Mouse (Mus musculus) ES-Bruce4 (cell line): ENCODE results near the gene Klc2.

Experiments used
- CTCF ChIP-seq: IDR thresholded peaks from one replicate; pipeline ENCODE4 v1.8.1; 2011; ENCODE audit warnings: low read depth, low read length
- EP300 ChIP-seq: IDR thresholded peaks from 2 replicates; pipeline ENCODE4 v1.6.1; 2011; ENCODE audit warnings: low read depth, low read length; ENCODE audit not compliant: insufficient read depth
- POLR2A ChIP-seq: IDR thresholded peaks from one replicate; pipeline ENCODE4 v1.8.1; 2011; ENCODE audit warnings: low read length; ENCODE audit not compliant: insufficient read depth

DNA sequence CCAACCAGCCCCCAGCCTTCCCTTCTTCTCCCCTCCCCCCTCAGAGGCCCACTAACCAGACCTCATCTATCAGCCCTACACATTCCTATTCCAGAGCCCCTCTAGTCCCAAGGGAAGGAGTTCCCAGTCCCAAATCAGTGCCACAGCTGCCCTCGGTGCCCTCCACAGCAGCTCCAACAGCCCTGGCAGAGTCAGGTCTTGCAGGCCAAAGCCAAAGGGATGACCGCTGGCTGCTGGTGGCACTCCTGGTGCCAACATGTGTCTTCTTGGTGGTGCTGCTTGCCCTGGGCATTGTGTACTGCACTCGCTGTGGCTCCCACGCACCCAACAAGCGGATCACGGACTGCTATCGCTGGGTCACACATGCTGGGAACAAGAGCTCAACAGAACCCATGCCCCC, 48.4 kb downstream of the Klc2 start:
- TF ChIP-seq CTCF (no peak), POLR2A (no peak), EP300 (no peak)
